In the genomic region with DNA sequence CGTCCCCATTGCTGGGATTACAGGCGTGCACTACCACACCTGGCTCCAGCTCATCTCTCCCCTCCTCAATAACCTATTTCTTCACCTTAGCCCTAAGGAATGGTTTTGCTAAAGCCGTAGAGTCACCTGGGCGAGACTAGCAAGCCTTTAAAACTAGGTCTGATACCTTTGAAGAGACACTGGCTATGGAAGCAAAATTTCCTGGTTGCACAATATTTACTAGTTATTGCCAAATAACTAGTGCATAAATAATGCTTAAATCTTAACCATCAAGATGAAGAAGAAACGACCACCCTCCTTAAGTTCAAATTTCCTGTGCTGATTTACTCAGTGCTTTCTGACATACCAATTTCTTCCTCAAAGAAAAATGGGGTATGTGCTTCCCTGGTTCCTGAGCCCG, we compare ENCODE assay signal across 8 mouse cellular contexts. TPM values are rescaled to one million over a fixed set of nuclear protein-coding genes. Genes with fewer than 3 reads are reported as not detected.
A peak's percentile ranks its signal among the peaks of the same experiment; 100 is the strongest.
DNase-seq lines count a peak whose midpoint lies in the region; ATAC-seq and TF ChIP-seq lines count a peak whose summit lies in the region.

No protein-coding gene starts in this region.

- H3K36me3 ChIP-seq in heart, embryonic 10.5 days: no peaks in the 10 kb centered on the region
- H3K36me3 ChIP-seq in C2C12 (ENCODE audit: control insufficient read depth, insufficient read depth): no peaks in the 10 kb centered on the region
- no peaks in the 10 kb centered on the region for H3K36me3 ChIP-seq in forebrain, embryonic 13.5 days (ENCODE audit: poor library complexity, severe bottlenecking)
- no peaks in the 10 kb centered on the region for H3K36me3 ChIP-seq in liver, embryonic 14.5 days (replicated peaks; ENCODE audit: control insufficient read depth, insufficient read depth, low read depth)

- DNase-seq in heart, embryonic 10.5 days (ENCODE audit: low spot score): no peak
- no peak for DNase-seq in heart, adult 8-10 months (ENCODE audit: low spot score)
- DNase-seq in liver, embryonic 14.5 days (ENCODE audit: low read depth in 3 of 3, low spot score in 3 of 3): no peak
- DNase-seq in gastrocnemius, postnatal 36 days: no peak
- DNase-seq in left cerebral cortex, postnatal 10 days (ENCODE audit: extremely low spot score in 1 of 2, low spot score in 2 of 2): no peak
- no peak for DNase-seq in retina, embryonic 14.5 days (ENCODE audit: low spot score)

- intact Hi-C loops in gastrocnemius, postnatal 36 days (cut with DNase I): no loop called here
- intact Hi-C loops in left cerebral cortex, postnatal 10 days (cut with DNase I): loop anchor here (10.0 kb wide), 2 partner anchors 481 to 621 kb away; a partner anchor contains a TSS

- H3K4me2 ChIP-seq in forebrain, embryonic 13.5 days: peak overlapping the region; percentile 66
- H3K4me2 ChIP-seq in liver, embryonic 14.5 days (ENCODE audit: low read depth): peak overlapping the region; percentile 53

- no peaks in the 10 kb centered on the region for H3K9me3 ChIP-seq in heart, embryonic 10.5 days
- no peaks in the 10 kb centered on the region for H3K9me3 ChIP-seq in forebrain, embryonic 13.5 days (replicated peaks)
- H3K9me3 ChIP-seq in liver, embryonic 14.5 days (ENCODE audit: control insufficient read depth, low read length): no peaks in the 10 kb centered on the region

- H3K79me2 ChIP-seq in C2C12 (ENCODE audit: control insufficient read depth, insufficient read depth): no peaks in the 10 kb centered on the region

- H3K4me3 ChIP-seq in heart, embryonic 10.5 days: peak overlapping the region; percentile 73
- no peak overlapping the region for H3K4me3 ChIP-seq in C2C12 (ENCODE audit: insufficient read depth, poor library complexity, severe bottlenecking)
- H3K4me3 ChIP-seq in forebrain, embryonic 13.5 days: peak overlapping the region; percentile 39
- peak overlapping the region; percentile 23 to 36; a peak in 2 of 4 replicates for H3K4me3 ChIP-seq in liver, embryonic 14.5 days (ENCODE audit: insufficient read depth in 1 of 2, low read depth in 2 of 2, low read length in 2 of 2)

- H3K9ac ChIP-seq in forebrain, embryonic 13.5 days: peak overlapping the region; percentile 62
- no peak overlapping the region for H3K9ac ChIP-seq in liver, embryonic 14.5 days (replicated peaks)

- no peak overlapping the region for H3K27ac ChIP-seq in heart, embryonic 10.5 days
- no peak overlapping the region for H3K27ac ChIP-seq in forebrain, embryonic 13.5 days
- no peak overlapping the region for H3K27ac ChIP-seq in liver, embryonic 14.5 days

- WGBS in heart, embryonic 10.5 days: 19% methylated on average over 6 of the region's 6 CpGs
- 13% methylated on average over 6 of the region's 6 CpGs for WGBS in forebrain, embryonic 13.5 days
- WGBS in liver, embryonic 14.5 days (ENCODE audit: insufficient replicate concordance): 9% methylated on average over 6 of the region's 6 CpGs

- no peak for ATAC-seq in forebrain, embryonic 13.5 days
- ATAC-seq in liver, embryonic 14.5 days (ENCODE audit: insufficient read depth): no peak

- no peak for TF ChIP-seq EP300 in liver, embryonic 14.5 days (IDR thresholded peaks at IDR 0.05; ENCODE audit: low read depth)

- H3K79me3 ChIP-seq in C2C12 (ENCODE audit: low read depth): no peaks in the 10 kb centered on the region

- H3K4me1 ChIP-seq in heart, embryonic 10.5 days: peaks cover 37% of the 10 kb centered on the region
- peaks cover 42% of the 10 kb centered on the region for H3K4me1 ChIP-seq in forebrain, embryonic 13.5 days
- H3K4me1 ChIP-seq in liver, embryonic 14.5 days (replicated peaks; ENCODE audit: control insufficient read depth in 2 of 2, insufficient read depth in 2 of 2, low read length in 1 of 2): peaks cover 0 to 4% of the 10 kb centered on the region in 2 experiments; a peak in 1 of 4 replicates

- no peak overlapping the region for H3ac ChIP-seq in C2C12 (ENCODE audit: control insufficient read depth, insufficient read length, low read depth)

- no peak for TF ChIP-seq CTCF in C2C12 (IDR thresholded peaks at IDR 0.05; ENCODE audit: control insufficient read depth, insufficient read depth, insufficient read length)
- TF ChIP-seq CTCF in liver, embryonic 14.5 days (IDR thresholded peaks at IDR 0.05; ENCODE audit: low read depth): no peak

- H3K27me3 ChIP-seq in heart, embryonic 10.5 days (ENCODE audit: insufficient read depth, poor library complexity, severe bottlenecking): peaks cover 72% of the 10 kb centered on the region
- peaks cover 37% of the 10 kb centered on the region for H3K27me3 ChIP-seq in C2C12 (ENCODE audit: control insufficient read depth, insufficient read depth, insufficient read length)
- peaks cover 74% of the 10 kb centered on the region for H3K27me3 ChIP-seq in forebrain, embryonic 13.5 days
- H3K27me3 ChIP-seq in liver, embryonic 14.5 days (ENCODE audit: control insufficient read depth, insufficient read depth, low read length): peaks cover 64% of the 10 kb centered on the region

TF ChIP-seq in C2C12, 6 proteins besides CTCF, POLR2A, EP300 and RAD21:
- TF ChIP-seq MYOD1 (IDR thresholded peaks at IDR 0.05; ENCODE audit: control insufficient read depth, insufficient read length, low read depth) (no peak), CEBPB (IDR thresholded peaks at IDR 0.05; ENCODE audit: low read depth) (peak; percentile 72)

RNA-seq across cellular contexts. Expression of a gene that starts 15.1 kb away (rescaled TPM):
- polyA plus RNA-seq in heart, embryonic 10.5 days (2016; fragmentation: Nextera tagmentation; extraction: Ambion mirVana): 0.06 TPM in 1 of 2 replicates, not detected in the other
- under 1 TPM in 3 of 4 experiments, not detected in 1; 0.08 to 0.20 (median 0.12) TPM for total RNA-seq in heart, adult 8-10 months (2022)
- polyA plus RNA-seq in C2C12 (2012; fragmentation: generic; extraction: Trizol): not detected
- polyA plus RNA-seq in forebrain, embryonic 13.5 days (2015; fragmentation: Nextera tagmentation; extraction: Ambion mirVana): 0.28 and 0.55 TPM in 2 replicates
- polyA plus RNA-seq in liver, embryonic 14.5 days (2012; rRNA removed): 0.01 and 0.02 TPM in 2 replicates
- not detected in 2 replicates for polyA plus RNA-seq in liver, embryonic 14.5 days (2014; fragmentation: Nextera tagmentation; extraction: Ambion mirVana)
- total RNA-seq in gastrocnemius, postnatal 36 days (2021): under 1 TPM; 0.08 to 0.10 TPM
- total RNA-seq in left cerebral cortex, postnatal 10 days (2021): under 1 TPM; 0.18 to 0.39 TPM
